Mouse (Mus musculus) layer of hippocampus, adult 8-10 months (tissue): ENCODE data around the gene Zswim5. TPM values are rescaled to one million over a fixed set of nuclear protein-coding genes. Genes with fewer than 3 reads are reported as not detected.

Experiments used
- DNase-seq, 2 experiments: peaks; one replicate each; pipeline ENCODE4 v3.0.0; 2022; ENCODE audit warnings: low spot score in 2 of 2
- total RNA-seq, 4 experiments: library from RNA; stranded (reverse); gene quantifications; 2 replicates each; pipeline ENCODE4 v1.2.4; 2022

Gene Zswim5
- total RNA-seq, 4 experiments from 2014 or later: 14.5 to 17.4 (median 16.1) TPM

DNA sequence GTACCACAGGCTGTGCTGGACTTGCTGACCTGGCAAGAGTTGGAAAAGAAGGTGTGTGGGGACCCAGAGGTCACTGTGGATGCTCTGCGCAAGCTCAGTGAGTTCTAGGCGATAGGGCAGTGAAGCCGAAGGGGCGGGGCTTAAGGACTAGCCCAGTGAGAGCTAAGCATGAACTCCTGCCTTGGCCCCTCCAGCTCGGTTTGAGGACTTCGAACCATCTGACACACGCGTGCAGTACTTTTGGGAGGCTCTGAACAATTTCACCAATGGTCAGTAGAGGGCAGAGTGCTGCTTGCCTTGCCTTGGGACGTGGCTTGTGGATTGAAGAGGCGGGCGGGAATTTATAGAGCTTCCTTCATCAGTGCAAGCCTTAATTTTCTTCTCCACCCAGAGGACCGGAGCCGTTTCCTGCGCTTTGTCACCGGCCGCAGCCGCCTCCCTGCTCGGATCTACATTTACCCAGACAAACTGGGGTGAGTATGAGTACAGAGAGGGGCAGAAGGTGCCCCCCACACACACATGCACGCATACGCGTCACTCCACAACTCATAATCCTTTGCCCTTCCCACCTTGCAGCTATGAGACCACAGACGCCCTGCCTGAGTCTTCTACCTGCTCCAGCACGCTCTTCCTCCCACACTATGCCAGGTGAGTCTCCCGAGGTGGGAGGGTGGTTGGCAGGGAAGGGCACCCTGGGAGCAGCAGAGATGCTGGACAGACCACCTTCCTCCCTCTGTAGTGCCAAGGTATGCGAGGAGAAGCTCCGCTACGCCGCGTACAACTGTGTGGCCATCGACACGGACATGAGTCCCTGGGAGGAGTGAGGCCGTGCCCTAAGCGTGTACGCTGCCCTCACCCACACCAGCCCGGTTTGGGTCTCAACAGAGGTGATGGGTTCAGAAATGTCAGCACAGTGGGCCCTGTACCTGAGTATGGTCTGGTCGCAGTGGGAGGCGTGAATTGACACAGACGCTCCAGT lies 125.7 kb downstream of the Zswim5 start:
- DNase-seq: peak in 1 of 2 experiments; percentile 54

DNA sequence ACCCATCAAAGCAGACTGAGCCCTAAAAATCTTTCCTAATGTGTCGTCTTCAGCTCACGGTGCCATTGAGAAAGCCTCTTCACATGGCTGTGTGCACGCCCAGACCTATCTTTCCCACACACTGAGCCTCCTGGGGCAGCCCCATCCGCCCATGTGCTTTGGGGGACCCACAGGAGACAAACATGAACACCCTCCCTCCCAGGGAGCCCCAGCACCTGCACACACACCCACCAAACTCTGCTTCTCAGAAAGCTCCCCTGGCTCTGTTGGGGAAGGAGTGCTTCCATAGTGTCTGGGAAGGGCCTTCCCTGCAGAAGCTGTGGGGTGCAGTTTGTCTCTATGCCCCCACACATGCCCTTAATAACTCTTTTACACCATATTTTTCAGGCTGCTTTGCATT lies 127.5 kb downstream of the Zswim5 start:
- no peak for DNase-seq

DNA sequence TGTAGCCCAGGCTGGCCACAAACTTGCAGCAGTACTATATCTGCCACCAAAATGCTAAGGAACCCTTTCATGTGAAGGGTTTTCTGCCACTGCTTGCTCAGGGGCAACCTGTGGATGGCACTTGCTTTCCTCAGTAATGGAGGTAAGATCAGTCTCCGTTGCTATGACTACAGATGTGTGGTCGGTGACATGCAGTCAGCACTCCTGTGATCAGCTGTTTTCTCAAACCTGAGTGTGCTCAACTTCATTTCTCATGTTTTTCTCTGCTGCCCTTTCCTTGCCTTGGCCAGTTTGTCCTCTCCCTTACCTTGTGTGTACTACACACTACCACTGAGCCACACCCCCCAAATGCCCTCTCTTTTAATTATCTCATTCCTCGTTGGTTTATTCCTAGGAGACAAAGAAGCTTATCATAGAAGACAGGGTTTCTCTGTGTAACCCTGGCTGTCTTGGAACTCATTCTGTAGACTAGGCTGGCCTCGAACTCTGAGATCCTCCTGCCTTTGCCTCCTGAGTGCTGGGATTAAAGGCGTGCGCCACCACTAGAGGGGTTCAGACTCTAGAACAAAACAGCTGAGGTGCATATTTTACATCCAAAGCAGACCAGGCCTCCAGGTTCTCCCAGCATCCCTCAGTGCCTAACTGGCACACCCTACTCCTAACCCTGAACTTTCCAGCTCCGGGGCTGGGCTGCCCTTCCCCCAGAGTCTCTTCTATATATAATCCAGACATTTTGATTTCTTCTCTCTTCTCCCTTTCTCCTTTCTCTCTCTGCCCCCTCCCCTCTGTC lies 128.6 kb downstream of the Zswim5 start:
- no peak for DNase-seq

DNA sequence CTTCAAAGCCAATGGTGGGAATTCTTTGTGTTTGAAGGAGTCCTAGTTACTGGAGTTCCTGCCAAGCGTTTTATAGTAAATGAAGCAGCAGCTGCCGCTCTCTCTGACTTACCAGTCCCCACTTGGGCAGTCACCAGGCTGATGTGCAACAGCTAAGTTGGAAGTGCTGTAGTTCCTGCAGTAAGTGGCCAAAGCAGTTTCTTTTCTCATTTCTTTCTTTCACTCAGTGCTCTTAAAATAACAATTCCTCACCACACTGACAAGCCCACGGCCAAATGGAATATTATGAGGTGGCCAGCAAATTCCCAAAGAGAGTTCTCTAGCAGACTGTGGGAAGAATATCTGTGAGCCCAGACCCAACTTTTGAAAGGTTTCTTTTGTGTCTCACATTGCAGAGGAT lies 129.9 kb downstream of the Zswim5 start:
- no peak for DNase-seq

DNA sequence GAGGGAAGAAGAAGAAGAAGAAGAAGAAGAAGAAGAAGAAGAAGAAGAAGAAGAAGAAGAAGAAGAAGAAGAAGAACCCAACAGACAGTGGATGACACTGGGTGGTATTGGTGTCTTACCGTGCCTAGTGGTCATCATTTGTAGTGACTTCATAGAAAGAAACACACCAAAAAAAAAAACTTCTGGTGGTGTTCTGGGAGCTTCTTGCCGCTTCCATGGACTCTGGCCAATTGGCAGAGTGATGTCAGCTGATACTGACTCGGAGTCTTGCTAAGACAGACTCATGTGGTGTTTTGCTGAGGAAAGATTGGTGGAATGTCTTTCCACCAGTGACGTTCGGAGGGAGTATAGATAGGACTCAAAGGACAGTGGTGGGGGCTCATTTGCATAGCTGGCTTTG lies 133.1 kb downstream of the Zswim5 start:
- DNase-seq: no peak

DNA sequence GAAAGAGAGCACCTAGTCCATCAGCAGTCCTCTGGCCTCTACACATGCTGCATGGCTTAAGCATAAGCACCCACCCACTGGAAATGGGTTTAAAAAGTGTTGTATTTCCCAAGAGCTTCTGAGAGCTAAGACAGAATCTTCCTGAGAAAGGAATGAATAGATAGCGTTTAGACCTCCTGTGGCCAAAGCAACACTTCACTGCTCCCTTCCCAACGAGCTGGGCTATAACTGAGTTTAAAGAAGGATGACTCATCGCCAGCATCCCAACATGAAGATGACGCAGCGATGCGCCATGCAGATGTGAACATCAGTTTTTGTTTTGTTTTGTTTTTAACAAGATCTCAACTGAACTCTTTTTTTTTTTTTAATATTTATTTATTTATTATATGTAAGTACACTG lies 136.4 kb downstream of the Zswim5 start:
- DNase-seq: no peak

DNA sequence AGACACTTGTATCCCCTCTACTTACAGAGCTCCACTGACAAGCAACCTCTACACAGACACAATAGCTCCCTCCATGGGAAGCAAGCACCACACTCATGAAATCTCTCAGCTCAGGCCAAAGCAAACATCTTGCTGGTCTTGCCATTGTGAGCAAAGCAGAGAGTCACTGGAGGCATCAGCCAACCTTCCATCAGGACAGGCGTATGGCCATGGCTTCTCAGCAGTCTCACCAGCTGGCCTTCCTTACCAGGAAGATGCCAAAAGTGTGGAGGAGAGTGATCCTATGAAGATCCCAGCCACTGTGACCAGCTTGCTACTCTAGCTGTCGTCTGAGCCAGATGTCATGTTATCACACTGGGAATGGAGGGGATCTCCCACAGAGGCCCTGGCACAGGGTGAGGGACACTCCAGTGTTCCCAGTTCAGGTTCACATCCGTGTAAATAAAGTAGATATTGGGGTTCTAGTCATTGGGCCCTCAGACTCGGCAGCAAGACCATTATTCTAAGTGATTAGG lies 137.8 kb downstream of the Zswim5 start:
- no peak for DNase-seq

DNA sequence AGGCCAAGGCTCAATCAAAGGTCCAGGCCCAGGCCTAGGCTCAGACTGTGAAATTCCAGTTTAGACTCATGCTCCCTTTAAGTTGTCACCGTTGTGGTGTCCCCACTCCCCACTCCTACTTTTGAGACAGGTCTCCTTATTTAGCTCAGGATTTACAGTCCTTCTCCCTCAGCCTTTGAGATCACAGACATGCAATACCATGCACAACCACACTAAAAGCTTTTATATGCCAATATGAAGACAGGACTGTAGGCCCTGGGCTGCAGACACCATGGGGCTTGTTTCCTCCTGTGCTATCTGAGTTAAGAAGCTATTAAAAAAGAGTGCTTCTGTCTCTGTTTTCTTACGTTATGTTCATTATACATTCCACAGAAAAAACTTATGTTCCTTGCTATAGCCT lies 140.6 kb downstream of the Zswim5 start:
- no peak for DNase-seq

DNA sequence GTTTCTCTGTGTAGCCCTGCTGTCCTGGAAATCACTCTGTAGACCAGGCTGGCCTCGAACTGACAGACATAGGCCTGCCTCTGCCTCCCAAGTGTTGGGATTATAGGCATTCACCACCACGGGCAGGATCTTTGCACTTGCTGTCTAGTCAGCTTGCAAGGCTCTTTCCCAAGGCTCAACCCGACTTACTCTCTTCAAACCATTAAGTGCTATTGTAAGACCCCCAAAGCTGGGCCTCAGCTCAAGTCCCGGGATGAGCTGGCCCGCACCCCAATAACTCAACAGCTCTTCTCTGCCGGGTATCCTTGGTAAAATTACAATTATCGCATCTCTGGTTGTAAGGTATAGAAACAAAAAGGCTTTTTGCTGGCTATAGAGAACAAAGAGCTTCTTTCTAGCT lies 141.2 kb downstream of the Zswim5 start:
- DNase-seq: no peak

DNA sequence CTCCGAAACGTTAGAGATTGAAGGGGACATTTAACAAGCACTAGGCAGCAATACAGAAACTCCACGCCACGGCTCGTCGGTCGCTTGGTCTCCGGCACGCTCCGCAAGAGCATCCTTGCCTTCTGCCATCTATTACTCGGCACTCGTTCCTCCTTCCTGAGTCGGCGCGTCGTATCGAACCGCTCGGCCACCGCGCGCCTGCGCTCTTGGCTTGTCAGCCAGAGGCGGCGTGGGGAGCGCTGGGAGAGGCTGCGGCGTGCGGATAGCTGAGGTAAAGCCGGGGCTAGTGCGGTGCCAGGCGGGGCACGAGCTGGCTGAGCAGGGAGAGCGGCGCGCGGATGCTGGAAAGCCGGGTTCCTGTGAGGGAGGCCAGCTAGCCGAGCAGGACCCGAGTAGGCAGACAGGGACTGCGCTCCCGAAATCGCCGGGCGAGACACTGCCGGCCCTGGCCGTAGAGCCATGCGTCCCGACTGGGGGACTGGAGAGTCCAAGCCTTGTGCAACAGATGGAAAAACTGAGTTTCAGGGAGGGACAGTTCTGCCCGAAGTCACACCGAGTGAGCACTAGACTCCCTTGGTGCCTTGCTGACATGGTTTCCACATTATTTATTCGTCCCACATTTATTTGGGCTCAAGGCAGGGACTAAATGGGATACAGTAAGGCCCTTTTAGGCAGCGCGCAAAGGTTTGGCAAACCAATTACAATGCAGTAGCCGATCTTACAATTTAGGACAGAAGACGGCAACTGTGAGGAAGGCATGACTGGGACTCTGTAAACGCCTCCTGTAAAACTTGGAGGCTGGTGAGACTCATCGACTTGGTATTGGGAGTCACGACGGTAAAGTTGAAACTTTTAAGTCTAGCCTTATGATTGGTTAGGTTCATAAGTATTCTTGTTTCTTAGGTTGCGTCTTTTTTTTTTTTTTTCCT lies 142.3 kb downstream of the Zswim5 start, which contains the start of gene Eif2b3:
Eif2b3 (plus strand) TSS at position 197 of the 929 bp plus-strand sequence.
- DNase-seq: peak; percentile 83 to 87

DNA sequence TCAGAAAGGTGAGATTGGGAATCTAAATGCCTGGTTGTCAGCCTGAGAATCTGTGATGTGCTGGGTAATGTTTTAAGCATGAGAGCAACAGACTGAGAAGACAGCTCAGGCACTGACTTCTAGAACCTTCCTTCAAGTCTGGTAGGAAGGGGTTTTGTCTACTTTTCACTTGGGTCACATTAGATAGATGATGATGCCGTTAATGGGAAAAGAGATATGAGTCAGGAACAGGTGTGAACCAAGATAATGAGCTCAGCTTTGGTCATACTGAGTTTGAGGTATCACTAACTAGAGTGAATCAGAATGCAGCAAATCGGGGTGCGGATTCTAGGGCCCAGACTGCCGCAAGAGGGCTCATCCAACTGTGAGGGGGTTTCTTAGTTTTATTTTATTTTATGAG lies 146.3 kb downstream of the Zswim5 start:
- DNase-seq: no peak

DNA sequence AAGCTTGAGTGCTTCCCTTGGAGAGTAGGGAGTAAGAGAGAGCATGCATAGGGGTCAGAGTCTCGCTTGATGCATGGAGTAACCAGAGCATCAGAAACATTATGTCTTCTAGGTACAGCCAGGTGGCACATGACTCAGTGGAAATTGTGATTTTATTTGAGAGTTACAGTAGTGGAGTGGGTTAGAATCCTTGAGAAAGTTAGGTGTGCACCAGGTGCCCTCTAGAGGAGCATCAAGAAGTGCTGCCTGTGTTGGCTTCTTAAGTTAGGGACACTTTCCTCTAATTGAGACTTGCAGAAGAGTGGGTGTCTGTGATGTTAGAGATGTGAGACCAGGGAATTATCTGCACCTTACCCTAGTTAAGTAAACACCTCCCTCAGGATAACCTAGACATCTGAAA lies 153.9 kb downstream of the Zswim5 start:
- no peak for DNase-seq

Other genes with a start within 250 kb of the Zswim5 start
- gene Nasp, start 249.4 kb upstream of the Zswim5 start, total RNA-seq: 10 to 100 TPM; 21.4 to 36.0 (median 28.5) TPM
- gene Akr1a1, start 225.7 kb upstream of the Zswim5 start, total RNA-seq: 100 to 1,000 TPM; 403 to 423 (median 409) TPM
- gene Prdx1, start 191.8 kb upstream of the Zswim5 start, total RNA-seq: 100 to 1,000 TPM; 181 to 205 (median 195) TPM
- 10 to 100 TPM; 15.4 to 20.4 (median 17.5) TPM for gene Mmachc, start 169.0 kb upstream of the Zswim5 start, total RNA-seq
- gene Ccdc163, start 168.9 kb upstream of the Zswim5 start, total RNA-seq: 1 to 10 TPM; 4.9 to 8.9 (median 6.2) TPM
- 1 to 10 TPM; 4.1 to 5.9 (median 4.7) TPM for gene Tesk2, start 156.4 kb upstream of the Zswim5 start, total RNA-seq
- gene Toe1, start 69.7 kb upstream of the Zswim5 start, total RNA-seq: 10 to 100 TPM; 11.3 to 16.1 (median 14.0) TPM
- gene Mutyh, start 69.7 kb upstream of the Zswim5 start, total RNA-seq: 1 to 10 TPM; 2.0 to 4.9 (median 2.9) TPM
- 1 to 10 TPM; 3.1 to 5.5 (median 5.2) TPM for gene Hpdl, start 55.7 kb upstream of the Zswim5 start, total RNA-seq
- gene Urod, start 117.0 kb downstream of the Zswim5 start, total RNA-seq: 10 to 100 TPM; 62.0 to 68.1 (median 64.8) TPM
- gene Hectd3, start 117.9 kb downstream of the Zswim5 start, total RNA-seq: 10 to 100 TPM; 41.3 to 54.7 (median 42.2) TPM
- 10 to 100 TPM; 20.0 to 25.1 (median 21.3) TPM for gene Eif2b3, start 142.0 kb downstream of the Zswim5 start, total RNA-seq
- gene Ptch2, start 218.7 kb downstream of the Zswim5 start, total RNA-seq: 1 to 10 TPM; 1.7 to 3.4 (median 2.2) TPM
- 10 to 100 TPM; 12.9 to 18.3 (median 16.2) TPM for gene Btbd19, start 248.3 kb downstream of the Zswim5 start, total RNA-seq
- gene Tctex1d4, start 249.4 kb downstream of the Zswim5 start, total RNA-seq: under 1 TPM; 0.74 to 0.81 (median 0.78) TPM